In genomic region chr3:152345732-152346632, GRCm38 (mm10) we compare ENCODE assay signal across 8 mouse cellular contexts. TPM values are rescaled to one million over a fixed set of nuclear protein-coding genes. Genes with fewer than 3 reads are reported as not detected.
DNase-seq lines count a peak whose midpoint lies in the region; ATAC-seq lines count a peak whose summit lies in the region.

Usp33 (plus strand) TSS chr3:152346478.

- intact Hi-C loops in gastrocnemius, postnatal 14 days (cut with DNase I; ENCODE audit: low total_unique reads), result no loop called here
- intact Hi-C loops in left cerebral cortex, postnatal 10 days (cut with DNase I), result no loop called here

- peak; percentile 86 for DNase-seq in adipocyte (ENCODE audit: low spot score)
- DNase-seq in embryo, embryonic 10 days (ENCODE audit: low spot score), result peak; percentile 81
- DNase-seq in gastrocnemius, postnatal 14 days, result peak; percentile 94
- peak; percentile 85 to 95 for DNase-seq in left cerebral cortex, postnatal 10 days (ENCODE audit: extremely low spot score in 1 of 2, low spot score in 2 of 2)
- peak; percentile 95 for DNase-seq in right cerebral cortex, postnatal 25 days
- DNase-seq in urinary bladder, postnatal 4 days (ENCODE audit: low spot score in 2 of 2), result peak; percentile 91 to 95

- peak; percentile 95 for ATAC-seq in inflammation-experienced regulatory T-cells, adult 6 months
- ATAC-seq in megakaryocyte-erythroid progenitor cell, adult 5-6 weeks (replicated peaks; ENCODE audit: low FRiP score, low TSS enrichment, poor library complexity, severe bottlenecking), result peak; percentile 87

RNA-seq across cellular contexts. Expression of gene Usp33, which starts in this region (rescaled TPM):
- 10 to 100 TPM; 18.2 to 21.3 TPM for total RNA-seq in gastrocnemius, postnatal 14 days (2021)
- 10 to 100 TPM; 23.3 to 32.1 (median 30.3) TPM for polyA plus RNA-seq in inflammation-experienced regulatory T-cells, adult 6 months (2017; shearing (Covaris generic))
- 100 to 1,000 TPM; 116 to 117 TPM for total RNA-seq in left cerebral cortex, postnatal 10 days (2021)
- 56.1 and 105 TPM in 2 replicates for total RNA-seq in megakaryocyte-erythroid progenitor cell, adult 5-6 weeks (2014; fragmentation: Nextera tagmentation)
- 93.4 and 95.7 TPM in 2 replicates for total RNA-seq in megakaryocyte-erythroid progenitor cell, adult 5-6 weeks (2017)

Comparison
In these comparisons a context has a peak if more than half of its experiments do, and no peak if none do; other contexts are left out.
1. Peak in every context shown above with its lines: DNase-seq and ATAC-seq.